Mouse (Mus musculus) gastrocnemius, adult 8-10 months (tissue): ENCODE data around the gene Mrnip. TPM values are rescaled to one million over a fixed set of nuclear protein-coding genes. Genes with fewer than 3 reads are reported as not detected.
A peak's percentile ranks its signal among the peaks of the same experiment; 100 is the strongest.

Experiments used
- DNase-seq, 2 experiments: peaks; one replicate each; pipeline ENCODE4 v3.0.0; 2022; ENCODE audit warnings: low spot score in 2 of 2
- total RNA-seq, 4 experiments: library from RNA; stranded (reverse); gene quantifications; 2 replicates each; pipeline ENCODE4 v1.2.4; 2022

The Mrnip gene
- total RNA-seq, 4 experiments from 2014 or later: 2.4 to 2.9 (median 2.6) TPM

GRCm38 (mm10) chr11:50201590-50201989, 27.3 kb downstream of the Mrnip start:
- no peak for DNase-seq

- no peak for DNase-seq
Measured at GRCm38 (mm10) chr11:50203302-50203827, 29.1 kb downstream of the Mrnip start.

GRCm38 (mm10) chr11:50205434-50205833, 31.2 kb downstream of the Mrnip start:
- peak in 1 of 2 experiments; percentile 10 for DNase-seq

GRCm38 (mm10) chr11:50206037-50206436, 31.8 kb downstream of the Mrnip start:
- no peak for DNase-seq

- DNase-seq: no peak
Measured at GRCm38 (mm10) chr11:50207344-50207743, 33.1 kb downstream of the Mrnip start.

GRCm38 (mm10) chr11:50208039-50208438, 33.8 kb downstream of the Mrnip start:
- DNase-seq: no peak

GRCm38 (mm10) chr11:50210101-50210504, 35.9 kb downstream of the Mrnip start:
- peak; percentile 79 to 88 for DNase-seq

- peak; percentile 74 to 80 for DNase-seq
Measured at GRCm38 (mm10) chr11:50210505-50211151, 36.4 kb downstream of the Mrnip start, which contains the start of the genes Sqstm1 and Mgat4b. Sqstm1 (minus strand) TSS chr11:50210827. Mgat4b (plus strand) TSS chr11:50210890.

- DNase-seq: no peak
Measured at GRCm38 (mm10) chr11:50211322-50212059, 37.2 kb downstream of the Mrnip start.

GRCm38 (mm10) chr11:50212060-50212739, 38.0 kb downstream of the Mrnip start:
- DNase-seq: no peak

GRCm38 (mm10) chr11:50212848-50213758, 38.9 kb downstream of the Mrnip start:
- peak; percentile 80 to 87 for DNase-seq

- DNase-seq: no peak
Measured at GRCm38 (mm10) chr11:50214631-50215030, 40.4 kb downstream of the Mrnip start.

- no peak for DNase-seq
Measured at GRCm38 (mm10) chr11:50215633-50216032, 41.4 kb downstream of the Mrnip start.

- DNase-seq: no peak
Measured at GRCm38 (mm10) chr11:50216724-50217366, 42.6 kb downstream of the Mrnip start.

GRCm38 (mm10) chr11:50217811-50218210, 43.6 kb downstream of the Mrnip start:
- no peak for DNase-seq

- DNase-seq: no peak
Measured at GRCm38 (mm10) chr11:50219833-50220232, 45.6 kb downstream of the Mrnip start.

GRCm38 (mm10) chr11:50222559-50223276, 48.5 kb downstream of the Mrnip start:
- DNase-seq: no peak

GRCm38 (mm10) chr11:50223783-50224662, 49.8 kb downstream of the Mrnip start:
- no peak for DNase-seq
